Mouse (Mus musculus) C2C12 (cell line): Measurements from ENCODE around the gene Dcpp1.
A peak's percentile ranks its signal among the peaks of the same experiment; 100 is the strongest.

Experiments
- CEBPB ChIP-seq: IDR thresholded peaks from one replicate; pipeline ENCODE4 v1.6.1; 2011; ENCODE audit warnings: low read depth, mild to moderate bottlenecking, control low read depth, moderate library complexity
- CTCF ChIP-seq: IDR thresholded peaks from one replicate; pipeline ENCODE4 v1.5.1; 2011; ENCODE audit not compliant: control insufficient read depth, insufficient read depth, insufficient read length
- FOSL1 ChIP-seq: IDR thresholded peaks from one replicate; pipeline ENCODE4 v1.8.0; 2011; ENCODE audit warnings: mild to moderate bottlenecking, low read length; ENCODE audit not compliant: poor library complexity, insufficient read depth, severe bottlenecking
- MAX ChIP-seq: IDR thresholded peaks from one replicate; pipeline ENCODE4 v1.6.1; 2011; ENCODE audit warnings: mild to moderate bottlenecking, control low read depth
- MYOG ChIP-seq: IDR thresholded peaks from one replicate; pipeline ENCODE4 v1.6.1; 2011; ENCODE audit not compliant: control insufficient read depth, insufficient read length; ENCODE audit errors: extremely low read depth
- USF1 ChIP-seq: IDR thresholded peaks from one replicate; pipeline ENCODE4 v1.6.1; 2011; ENCODE audit warnings: low read depth, mild to moderate bottlenecking, control low read depth, moderate library complexity

- TF ChIP-seq USF1 (no peak), CTCF (peak; percentile 57), MAX (no peak), CEBPB (no peak), MYOG (no peak), FOSL1 (no peak)
Observed at GRCm38 (mm10) chr17:23853292-23853691, 27.4 kb upstream of the Dcpp1 start.
